Mouse (Mus musculus) lung, adult 2 months (tissue): Measurements from ENCODE around the gene Sh3kbp1.

ENCODE experiments used
- CTCF ChIP-seq: fragments of 200-500 bp; IDR thresholded peaks from 2 replicates; pipeline ENCODE4 v1.5.1; 2011; ENCODE audit warnings: mild to moderate bottlenecking, low read length, control low read depth; ENCODE audit not compliant: insufficient read depth
- POLR2A ChIP-seq: fragments of 200-500 bp; IDR thresholded peaks from 2 replicates; pipeline ENCODE4 v1.6.1; 2011; ENCODE audit warnings: low read depth, mild to moderate bottlenecking, control low read depth, low read length, borderline replicate concordance; ENCODE audit errors: extremely low read depth

DNA sequence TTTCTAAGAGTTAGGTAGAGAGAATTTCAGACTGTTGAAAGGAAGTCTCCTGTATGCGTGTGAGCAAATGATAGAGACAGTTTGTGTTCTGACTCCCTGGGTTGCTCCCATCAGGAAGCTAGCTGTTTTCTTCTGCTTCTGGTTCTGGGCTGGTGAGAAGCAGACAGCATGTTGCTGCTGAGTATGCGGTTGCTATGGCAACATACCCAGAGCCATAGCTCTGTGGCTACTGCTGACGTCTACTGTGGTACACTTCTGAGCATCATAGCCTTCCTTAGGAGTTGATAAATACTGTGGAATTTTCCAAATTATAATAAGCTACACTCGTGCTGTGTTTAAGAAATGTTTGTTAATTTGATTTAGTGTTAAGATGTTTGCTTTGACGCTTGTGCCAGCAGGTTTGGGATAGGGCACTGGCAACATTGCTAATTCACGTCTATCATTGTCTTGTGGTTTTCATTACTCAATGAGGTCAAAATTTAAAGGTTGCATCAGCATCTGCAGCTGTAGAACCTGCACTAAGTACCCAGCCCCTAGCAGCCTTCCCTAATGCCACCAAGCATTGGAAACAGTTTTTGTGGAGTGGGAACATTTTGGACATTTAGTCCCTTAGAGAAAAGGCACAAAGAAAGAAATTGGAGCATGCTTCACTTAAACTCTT, 202.2 kb downstream of the Sh3kbp1 start:
- no peak for TF ChIP-seq POLR2A
- no peak for TF ChIP-seq CTCF
